Mouse (Mus musculus): Measurements from ENCODE around the gene Acvr1.

The Acvr1 gene

GRCm38 (mm10) chr2:58350657-58351056 is 216.3 kb downstream of the Acvr1 start:
- no peak for TF ChIP-seq CTCF (conservative IDR thresholded peaks at IDR 0.05; ENCODE audit: low read length)
- Histone ChIP-seq H3K36me3 (ENCODE audit: insufficient read depth, low read length) (no peaks in the 10 kb centered on the region), H3K4me3 (replicated peaks; ENCODE audit: low read length) (no peak overlapping the region), H3K4me1 (replicated peaks; ENCODE audit: low read depth, low read length) (no peaks in the 10 kb centered on the region), H3K9me3 (ENCODE audit: low read length) (no peaks in the 10 kb centered on the region), H3K27me3 (ENCODE audit: insufficient read depth, low read length) (peaks cover 14% of the 10 kb centered on the region; the same call in 1 of the 2 replicates)
